Mouse (Mus musculus) spleen, postnatal 10 days (tissue): Measurements from ENCODE around the gene Ugt1a7c.
A peak's percentile ranks its signal among the peaks of the same experiment; 100 is the strongest.
"Not testable (repeated sequence)": the region's sequence is repeated elsewhere in the genome, so short reads cannot be mapped to it uniquely, and the experiment has no call there.

Experiments used
- DNase-seq, 2 experiments: peaks; one replicate each; pipeline ENCODE4 v3.0.0; 2021 to 2022; ENCODE audit warnings: low spot score in 2 of 2

The Ugt1a7c gene

DNA sequence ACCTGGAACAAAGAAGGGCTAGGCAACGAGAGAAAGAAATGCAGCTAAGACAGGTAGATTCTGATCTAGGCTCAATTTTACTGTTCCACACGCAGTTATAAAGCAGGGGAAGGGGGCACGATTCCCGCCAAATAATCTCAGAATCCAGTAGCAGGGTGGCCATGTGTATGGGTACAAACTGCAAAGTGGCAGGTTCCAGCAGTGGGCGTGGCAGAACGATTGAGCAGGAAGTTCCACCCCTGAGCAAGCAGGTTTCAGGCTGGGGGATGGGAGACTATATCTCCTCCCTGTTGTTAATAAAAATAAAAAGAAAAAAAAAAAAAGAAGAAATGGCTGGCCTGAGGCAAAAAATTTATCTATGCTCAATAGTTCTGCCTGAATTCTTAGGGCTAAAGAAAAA is 17.9 kb downstream of the Ugt1a7c start:
- DNase-seq = not testable (repeated sequence)

DNA sequence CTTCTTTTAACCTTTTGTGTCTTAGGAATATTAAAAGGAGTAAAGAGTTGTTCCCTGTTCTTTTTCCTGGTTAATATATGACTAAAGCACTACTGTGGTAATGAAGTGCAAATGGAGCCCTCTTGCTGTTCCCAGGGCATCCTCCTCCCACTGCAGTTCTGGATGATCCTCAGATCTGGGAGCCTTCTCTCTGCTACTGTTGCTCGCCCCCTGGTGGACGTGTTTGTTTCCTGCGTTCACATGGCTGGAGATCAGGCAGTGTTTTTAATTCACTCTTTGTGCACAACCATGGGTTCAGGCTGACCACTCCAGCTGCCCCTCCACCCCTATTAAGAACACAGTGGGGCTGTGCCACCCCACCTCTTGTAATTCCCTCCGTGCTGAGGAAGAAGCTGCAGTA is 25.7 kb downstream of the Ugt1a7c start:
- DNase-seq = not testable (repeated sequence)

DNA sequence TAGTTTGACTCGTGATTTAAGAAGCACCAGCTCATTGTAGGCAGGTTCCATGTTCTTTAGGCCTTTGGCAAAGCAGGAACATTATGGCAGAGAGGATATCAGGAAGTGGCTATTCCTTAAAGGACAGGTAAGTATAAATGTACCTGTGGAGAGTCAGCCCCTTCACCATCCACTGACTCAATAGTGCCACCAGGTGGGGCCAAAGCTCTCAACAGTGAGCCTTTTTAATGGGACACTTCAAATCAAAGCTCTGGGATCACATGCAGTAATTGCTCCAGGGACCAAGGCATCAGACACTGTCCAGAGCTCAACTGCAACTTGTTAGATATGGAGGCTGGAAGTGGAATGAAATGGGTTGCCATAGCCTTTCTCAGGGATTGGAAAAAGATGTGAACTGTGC is 26.7 kb downstream of the Ugt1a7c start:
- peak in 1 of 2 experiments; percentile 30 for DNase-seq

DNA sequence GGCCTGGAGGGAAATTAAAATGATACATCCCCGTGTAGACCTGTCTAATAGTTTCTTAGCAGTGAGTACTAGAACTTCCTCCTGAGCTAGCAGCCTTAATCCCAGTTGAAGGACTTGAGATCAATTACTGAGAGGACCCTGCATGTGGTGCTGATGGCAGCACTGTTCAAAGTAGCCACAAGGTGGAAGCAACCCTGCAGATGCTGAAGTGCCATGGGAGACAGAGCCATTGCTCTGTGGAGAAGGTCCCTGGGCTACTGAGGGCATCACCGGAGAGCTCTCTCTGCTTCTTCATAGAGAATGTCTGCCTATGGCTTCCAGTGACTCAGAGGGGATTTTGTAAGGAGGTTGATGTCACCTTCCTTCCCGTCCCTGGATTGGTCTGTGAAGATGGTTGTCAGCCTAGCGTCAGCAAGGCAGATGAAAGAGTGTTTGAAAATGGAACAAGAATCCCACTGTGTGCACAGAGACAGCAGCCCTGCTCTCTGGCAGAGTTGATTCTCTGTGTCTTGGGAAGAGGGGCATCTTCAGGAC is 31.0 kb downstream of the Ugt1a7c start:
- not testable (repeated sequence) for DNase-seq

DNA sequence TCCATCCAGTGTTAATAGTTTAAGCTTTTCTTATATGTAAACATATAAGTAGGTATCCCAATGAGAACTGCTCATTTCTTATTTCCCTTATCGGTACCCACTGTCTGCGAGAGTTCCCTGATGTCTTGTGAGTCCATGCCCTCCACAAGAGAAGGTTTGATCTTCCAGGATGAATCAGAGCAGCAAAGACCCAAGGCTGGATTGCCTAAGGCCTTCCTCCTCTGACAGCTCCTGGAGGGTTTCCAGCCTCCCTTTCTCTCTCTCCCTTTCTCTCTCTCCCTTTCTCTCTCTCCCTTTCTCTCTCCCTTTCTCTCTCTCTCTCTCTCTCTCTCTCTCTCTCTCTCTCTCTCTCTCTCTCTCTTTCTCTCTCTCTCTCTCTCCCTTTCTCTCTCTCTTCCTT is 34.2 kb downstream of the Ugt1a7c start:
- not testable (repeated sequence) for DNase-seq

DNA sequence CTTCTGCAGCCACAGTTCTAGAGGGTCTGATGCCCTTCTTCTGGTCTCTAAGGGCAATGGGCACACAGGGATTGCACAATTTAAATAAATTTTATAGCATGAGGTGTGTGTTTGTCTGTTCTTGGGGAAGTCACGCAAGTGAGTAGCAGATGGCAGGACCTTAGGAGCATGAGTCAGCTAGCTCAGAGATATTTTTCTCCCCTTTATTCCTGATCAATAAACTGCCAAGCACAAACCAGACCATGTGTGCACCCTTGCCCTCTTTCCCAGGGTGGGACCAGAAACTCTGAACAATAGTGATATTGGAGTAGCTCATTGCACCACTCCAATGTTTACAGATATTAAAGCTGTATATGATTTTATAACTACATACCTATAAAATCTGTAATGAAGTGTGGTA is 35.4 kb downstream of the Ugt1a7c start:
- DNase-seq = not testable (repeated sequence)

DNA sequence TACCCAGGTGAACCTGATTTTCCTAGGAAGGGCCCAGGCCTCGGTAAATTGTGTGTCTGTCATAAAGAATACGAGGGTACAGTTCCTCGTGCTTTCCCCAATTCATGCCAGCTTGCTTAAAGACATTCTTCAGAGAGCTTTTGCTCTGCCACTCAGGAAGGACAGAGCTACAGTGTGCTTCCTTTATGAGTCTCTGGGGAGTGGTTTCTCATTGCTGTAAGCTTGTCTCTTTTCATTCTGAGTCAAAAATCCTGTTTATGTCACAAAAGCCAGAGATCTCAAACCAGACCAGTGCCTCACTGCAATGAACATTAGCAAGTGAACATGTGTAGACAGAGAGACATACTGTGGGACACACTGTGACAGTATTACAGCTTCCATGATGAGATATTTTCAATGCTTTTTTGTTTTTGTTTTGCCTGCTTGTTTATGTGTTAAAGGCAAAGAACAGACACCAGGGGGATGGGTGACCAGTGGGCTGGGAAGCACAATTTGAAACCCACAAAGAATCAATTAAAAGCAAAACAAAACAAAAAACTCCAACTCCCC is 39.1 kb downstream of the Ugt1a7c start:
- DNase-seq = no peak

DNA sequence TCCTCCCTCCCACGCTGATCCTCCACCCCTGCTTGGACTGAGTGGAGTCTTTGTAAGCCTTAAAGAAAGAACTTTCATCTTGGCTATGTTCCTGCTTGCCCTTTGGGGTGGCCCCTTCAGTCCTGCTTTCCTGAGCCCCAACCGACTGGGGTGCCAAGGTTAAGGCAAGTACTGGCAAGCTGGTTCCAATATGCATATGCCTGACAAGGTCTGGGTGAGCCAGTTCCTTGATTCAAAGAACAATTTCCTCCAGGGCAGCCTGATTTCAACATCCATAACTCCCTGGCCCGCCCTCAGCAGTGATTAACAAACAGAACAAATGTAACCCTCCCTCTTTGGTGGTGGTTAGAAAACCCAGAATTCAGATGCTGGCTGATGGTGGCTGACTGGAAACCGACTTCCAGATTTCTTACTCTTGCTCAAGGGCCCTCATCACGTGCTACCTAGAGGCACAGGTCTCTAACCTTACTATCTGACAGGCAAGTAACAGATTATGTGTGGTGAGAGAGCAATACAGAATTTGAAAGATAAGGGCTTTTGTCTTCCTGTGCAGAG is 39.7 kb downstream of the Ugt1a7c start, which contains the start of gene Ugt1a6a:
Ugt1a6a (plus strand) TSS at position 353 of the 555 bp plus-strand sequence.
- DNase-seq = not testable (repeated sequence)

DNA sequence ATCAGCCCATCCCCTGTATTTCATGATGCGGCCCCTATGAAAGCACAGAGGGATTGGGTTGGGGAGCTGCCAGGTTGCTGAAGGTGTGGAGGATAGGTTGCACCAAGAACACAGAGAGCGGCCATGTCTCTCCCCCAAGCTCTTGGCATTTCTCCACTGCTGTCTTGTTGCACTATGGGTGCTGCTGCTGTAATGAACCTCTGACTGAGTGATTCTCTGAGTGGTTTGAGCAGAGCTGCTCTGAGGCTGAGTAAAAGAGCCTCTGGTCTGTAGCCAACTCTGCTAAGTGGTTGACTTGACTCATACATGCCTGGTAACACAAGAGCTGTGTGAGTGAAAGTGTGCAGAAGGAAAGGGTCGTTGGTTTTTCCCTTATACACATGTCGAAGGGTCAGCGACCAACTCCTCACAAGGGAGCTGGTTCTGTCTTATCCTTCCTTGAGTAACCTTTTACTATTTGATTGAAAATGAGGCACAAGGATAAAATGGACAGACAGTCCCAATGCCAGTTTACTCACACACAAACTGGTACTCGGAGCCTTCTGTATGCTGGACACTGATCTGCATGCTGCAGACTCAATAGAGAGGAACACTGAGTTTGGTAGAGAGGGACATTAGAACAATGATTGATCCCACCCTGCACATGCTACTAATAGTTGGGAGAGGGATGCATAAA is 40.5 kb downstream of the Ugt1a7c start:
- DNase-seq = not testable (repeated sequence)

DNA sequence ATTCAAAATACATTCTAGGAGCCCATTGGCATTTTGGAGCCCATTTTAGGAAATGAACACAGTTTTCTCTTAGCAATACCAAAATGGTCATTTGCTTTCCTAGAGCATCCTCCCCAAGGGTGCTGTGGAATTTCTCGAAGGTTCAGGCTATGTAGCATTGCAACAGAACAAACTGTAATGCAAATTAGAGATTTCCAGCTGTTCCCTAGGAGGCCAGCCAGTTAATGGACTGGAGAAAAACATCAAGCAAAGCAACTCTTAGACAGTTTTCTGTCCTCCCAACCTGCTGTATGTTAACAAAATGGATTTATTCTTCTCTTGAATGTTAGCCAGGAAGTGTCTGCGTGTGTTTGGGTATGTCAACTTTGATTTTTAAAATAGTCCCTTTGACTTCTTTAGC is 41.8 kb downstream of the Ugt1a7c start:
- DNase-seq = no peak

DNA sequence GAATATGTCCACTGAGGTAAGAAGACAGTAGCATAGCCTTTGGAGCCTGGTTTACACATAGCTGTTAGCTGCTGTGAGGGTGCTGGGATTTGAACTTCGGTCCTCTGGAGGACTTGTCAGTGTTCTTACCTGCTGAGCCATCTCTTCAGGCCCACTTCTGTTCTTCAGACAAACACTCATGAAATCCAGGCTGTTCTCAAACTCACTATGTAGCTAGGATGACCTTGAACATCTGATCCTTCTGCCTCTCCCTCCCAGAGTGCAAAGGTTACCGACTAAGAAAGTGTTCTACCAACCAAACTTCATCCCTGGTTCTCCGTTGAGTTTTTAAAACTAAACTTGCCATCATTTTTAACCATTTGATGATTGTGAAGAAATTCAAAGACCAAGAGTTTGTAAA is 42.4 kb downstream of the Ugt1a7c start:
- DNase-seq = no peak

DNA sequence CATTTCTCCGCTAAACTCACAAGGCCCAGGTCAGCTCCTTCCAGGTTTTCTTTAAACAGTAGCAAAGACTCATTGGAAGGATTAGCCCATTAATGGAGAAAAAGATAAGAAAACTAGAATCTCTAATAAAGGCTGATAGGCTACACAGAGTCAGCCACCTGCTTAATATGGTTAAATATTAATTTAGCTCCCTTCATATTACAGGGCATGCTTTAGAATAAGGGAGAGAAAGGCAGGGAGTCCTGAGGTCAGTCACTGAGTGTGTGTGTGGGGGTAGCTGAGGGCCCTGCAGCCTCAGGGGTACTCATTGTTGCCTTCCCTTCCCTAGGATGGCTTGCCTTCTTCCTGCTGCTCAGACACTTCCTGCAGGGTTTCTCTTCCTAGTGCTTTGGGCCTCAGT is 43.3 kb downstream of the Ugt1a7c start:
- no peak for DNase-seq

DNA sequence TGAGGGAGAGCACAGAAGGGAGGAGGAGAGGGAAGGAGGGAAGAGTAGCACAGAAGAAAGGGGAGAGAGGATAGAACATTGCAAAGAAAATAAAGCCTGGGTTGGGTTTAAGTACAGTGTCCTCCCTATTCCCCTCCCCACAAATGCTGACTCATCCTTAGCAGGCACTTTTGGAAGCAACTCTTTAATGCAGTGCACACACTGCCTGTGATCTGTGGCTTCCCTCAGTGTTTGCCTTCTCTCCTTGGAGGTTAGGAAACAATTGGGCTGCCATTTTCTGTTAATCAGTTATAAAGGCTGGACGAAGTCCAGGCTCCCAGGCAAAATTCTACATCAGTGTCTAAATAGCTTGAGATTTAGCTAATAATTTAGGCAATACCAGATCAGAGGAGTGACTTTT is 45.6 kb downstream of the Ugt1a7c start:
- DNase-seq = not testable (repeated sequence)

DNA sequence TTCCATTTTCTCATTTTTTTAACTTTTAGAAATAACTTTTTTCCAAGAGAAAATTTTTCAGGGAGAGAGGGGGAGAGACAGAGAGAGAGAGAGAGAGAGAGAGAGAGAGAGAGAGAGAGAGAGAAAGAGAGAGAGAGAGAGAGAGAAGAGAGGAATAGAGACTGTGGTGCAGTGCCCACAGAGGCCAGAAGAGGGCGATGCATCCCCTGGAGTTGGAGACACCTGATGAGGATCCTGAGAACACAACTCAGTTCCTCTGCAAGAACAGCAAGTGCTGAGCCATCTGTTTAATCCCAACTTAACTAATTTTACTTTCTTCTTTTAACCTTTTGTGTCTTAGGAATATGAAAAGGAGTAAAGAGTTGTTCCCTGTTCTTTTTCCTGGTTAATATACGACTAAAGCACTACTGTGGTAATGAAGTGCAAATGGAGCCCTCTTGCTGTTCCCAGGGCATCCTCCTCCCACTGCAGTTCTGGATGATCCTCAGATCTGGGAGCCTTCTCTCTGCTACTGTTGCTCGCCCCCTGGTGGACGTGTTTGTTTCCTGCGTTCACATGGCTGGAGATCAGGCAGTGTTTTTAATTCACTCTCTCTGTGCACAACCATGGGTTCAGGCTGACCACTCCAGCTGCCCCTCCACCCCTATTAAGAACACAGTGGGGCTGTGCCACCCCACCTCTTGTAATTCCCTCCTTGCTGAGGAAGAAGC is 49.3 kb downstream of the Ugt1a7c start:
- peak; percentile 49 to 80 for DNase-seq

DNA sequence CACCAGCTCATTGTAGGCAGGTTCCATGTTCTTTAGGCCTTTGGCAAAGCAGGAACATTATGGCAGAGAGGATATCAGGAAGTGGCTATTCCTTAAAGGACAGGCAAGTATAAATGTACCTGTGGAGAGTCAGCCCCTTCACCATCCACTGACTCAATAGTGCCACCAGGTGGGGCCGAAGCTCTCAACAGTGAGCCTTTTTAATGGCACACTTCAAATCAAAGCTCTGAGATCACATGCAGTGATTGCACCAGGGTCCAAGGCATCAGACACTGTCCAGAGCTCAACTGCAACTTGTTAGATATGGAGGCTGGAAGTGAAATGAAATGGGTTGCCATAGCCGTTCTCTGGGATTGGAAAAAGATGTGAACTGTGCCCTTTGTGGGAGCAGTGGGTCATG is 50.4 kb downstream of the Ugt1a7c start:
- DNase-seq = peak in 1 of 2 experiments; percentile 28

DNA sequence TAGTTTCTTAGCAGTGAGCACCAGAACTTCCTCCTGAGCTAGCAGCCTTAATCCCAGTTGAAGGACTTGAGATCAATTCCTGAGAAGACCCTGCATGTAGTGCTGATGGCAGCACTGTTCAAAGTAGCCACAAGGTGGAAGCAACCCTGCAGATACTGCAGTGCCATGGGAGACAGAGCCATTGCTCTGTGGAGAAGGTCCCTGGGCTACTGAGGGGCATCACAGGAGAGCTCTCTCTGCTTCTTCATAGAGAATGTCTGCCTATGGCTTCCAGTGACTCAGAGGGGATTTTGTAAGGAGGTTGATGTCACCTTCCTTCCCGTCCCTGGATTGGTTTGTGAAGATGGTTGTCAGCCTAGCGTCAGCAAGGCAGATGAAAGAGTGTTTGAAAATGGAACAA is 55.3 kb downstream of the Ugt1a7c start:
- DNase-seq = not testable (repeated sequence)

DNA sequence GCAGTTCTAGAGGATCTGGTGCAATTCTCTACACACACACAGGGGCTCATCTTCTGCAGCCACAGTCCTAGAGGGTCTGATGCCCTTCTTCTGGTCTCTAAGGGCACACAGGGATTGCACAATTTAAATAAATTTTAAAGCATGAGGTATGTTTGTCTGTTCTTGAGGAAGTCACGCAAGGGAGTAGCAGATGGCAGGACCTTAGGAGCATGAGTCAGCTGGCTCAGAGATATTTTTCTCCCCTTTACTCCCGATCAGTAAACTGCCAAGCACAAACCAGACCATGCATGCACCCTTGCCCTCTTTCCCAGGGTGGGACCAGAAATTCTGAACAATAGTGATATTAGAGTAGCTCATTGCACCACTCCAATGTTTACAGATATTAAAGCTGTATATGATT is 63.6 kb downstream of the Ugt1a7c start:
- no peak for DNase-seq

DNA sequence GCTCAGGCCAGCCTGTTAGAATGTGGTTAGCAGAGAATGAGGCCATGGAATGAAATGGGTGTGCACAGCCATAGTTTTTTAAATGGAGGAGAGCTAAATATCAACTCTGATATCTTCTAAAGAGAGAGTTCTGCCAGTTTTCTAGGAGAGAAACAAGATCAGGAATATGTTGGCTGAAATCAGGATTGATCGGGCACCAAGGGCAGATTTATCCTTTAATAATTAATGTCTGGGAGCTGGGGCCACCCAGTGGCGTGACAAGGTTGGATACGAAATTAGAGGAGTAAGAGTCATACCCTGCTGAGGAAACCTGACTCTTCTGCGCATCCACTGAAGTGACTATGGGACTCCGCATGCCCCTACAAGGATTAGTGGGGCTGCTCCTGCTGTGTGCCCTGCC is 70.8 kb downstream of the Ugt1a7c start, which contains the start of gene Ugt1a5:
Ugt1a5 (plus strand) TSS at position 302 of the 400 bp plus-strand sequence.
- no peak for DNase-seq

DNA sequence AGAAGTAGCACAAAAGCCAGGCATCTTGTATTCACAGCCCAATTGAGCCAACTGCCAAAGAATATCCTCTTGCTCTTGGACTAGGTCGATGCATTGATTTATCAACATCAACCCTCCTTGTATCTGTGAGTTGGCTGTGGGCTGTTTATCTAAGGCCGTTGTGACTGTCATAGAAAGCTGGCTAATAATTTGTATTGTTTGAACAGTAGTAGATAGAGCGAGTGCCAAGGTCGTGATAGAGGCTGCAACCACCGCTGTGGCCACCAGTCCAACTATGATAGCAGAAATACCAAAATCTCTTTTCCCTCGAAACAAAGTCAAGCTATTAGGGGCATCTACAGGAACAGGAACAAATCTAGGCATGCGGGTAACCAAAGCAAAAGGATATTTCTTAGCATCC is 77.3 kb downstream of the Ugt1a7c start:
- DNase-seq = not testable (repeated sequence)

DNA sequence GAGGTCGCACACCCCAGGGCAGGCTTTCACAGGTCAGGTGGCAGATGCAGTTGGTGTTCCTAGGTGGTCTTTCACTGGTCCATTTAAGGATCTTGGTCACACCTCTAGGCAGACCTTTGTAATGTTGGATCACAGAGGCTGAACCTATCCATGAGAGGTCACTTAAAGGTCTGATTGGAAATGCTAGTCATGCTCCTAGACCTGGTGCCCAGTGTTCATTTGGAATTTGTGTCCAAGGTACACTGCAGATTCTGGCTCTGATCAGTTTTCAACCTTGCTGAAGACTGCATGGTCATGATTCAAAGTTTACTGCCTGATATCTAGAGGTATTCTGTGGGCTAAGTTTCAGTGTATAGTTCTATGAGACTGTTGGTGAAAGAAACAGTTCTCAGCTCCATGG is 84.8 kb downstream of the Ugt1a7c start:
- DNase-seq = no peak

DNA sequence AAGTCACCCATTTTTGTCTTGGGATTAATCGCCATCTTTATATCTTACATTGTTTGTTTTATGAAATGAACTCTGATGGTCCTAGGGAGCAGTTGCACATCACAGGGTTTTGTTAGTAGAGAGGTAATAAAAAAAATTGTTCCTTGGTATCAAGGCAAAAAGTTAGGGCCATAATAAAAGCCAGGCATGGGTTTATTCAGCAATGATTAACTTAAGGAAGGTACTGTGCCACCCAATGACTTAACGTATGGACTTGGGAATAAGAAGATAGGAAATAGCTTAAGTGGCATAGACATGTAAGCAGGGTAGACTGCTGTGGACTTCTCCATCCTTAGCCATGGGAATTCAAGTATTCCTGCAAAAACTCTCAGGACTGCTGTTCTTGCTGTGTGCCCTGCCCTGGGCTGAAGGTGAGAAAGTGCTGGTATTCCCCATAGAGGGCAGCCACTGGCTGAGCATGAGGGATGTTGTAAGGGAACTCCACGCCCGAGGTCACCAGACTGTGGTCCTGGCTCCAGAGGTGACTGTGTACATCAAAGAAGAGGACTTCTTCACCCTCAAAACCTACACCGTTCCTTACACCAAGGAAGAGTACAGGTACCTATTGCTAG is 91.6 kb downstream of the Ugt1a7c start:
- no peak for DNase-seq

DNA sequence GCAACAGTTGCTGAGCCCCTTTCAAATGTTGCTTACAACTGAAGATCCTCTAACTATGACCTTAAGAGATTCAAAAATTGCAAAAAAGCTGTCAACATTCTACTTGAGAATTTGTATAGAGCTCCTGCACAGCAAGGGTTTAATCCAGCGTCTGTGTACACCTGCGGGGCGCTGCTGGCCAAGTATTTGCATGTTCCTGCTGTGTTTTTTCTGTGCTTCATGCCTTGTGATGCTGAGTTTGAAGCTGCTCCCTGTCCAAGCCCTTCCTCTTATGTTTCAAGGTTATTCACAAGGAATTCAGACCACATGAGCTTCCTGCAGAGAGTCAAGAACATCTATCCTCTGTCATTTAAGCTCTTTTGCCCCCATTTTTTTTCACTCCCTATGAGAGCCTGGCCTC is 97.3 kb downstream of the Ugt1a7c start:
- no peak for DNase-seq
